Mouse (Mus musculus) regulatory T cell (primary cell): ENCODE measurements around the gene Rflnb.

ENCODE experiments used
- in situ Hi-C: fragments of 300-600 bp; cut with MboI, MseI; formaldehyde crosslinking; loops from one replicate; pipeline ENCODE4 v1.15.1; 2025; ENCODE audit warnings: high pct_unique_total_duplicates

The Rflnb gene

DNA sequence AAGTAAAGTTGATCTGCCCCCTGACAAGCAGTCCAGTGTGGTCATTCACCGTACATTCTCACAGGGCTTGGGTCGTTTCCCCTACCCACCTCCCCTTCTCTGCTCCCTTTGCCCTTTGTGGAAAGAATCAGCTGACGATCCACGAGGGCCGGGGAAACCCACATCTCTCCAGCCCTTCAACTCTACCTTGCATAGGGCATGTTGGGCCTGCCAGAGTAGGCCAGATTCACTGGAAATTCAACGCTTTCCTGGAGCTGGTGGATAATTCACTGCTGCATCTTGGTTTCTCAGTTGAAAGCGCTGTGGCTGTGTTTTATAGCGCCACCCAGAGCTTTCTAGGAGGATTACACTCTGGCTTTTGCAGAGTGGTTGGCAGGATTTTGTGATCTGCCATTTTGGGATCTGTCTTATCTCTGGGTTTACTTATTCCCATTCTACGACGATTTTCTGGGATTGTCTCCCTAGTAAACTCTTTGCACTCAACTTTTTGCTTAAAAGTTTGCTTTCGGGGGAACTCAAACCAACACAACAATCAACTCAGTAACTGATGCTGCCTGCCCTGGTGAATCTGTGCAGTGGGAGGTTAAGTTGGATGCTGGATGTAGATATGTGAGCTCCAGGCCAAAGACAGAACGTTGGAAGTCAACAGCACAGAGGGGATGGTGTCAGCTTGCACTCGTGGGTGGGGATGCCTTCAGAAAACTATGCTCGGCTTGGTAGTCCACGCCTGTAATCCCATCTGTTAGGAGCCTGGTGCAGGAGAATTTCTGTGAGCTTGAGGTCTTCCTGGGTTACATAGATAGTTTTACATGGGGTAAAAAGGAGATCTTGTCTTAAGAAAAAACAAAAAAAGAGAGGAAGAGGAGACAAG, 36.4 kb downstream of the Rflnb start:
- in situ Hi-C loops, result no loop called here

DNA sequence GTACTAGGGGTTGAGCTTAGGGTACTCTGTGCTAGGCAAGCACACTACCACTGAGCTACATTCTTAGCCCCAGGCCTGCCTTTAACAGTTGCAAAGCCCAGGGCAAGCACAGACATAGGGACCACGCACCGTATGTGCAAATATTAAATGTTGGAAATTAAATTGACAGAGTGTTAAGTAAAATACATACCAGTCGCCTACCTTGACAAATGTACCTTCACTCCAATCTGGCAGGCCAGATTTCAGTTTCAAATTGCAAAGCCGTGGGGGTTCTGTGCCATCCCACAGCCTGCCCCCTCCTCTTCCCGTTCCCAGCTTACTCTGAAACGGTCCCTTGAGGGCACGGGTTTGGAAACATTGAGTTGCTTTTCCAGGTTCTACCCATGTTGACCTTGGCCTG, 41.6 kb downstream of the Rflnb start:
- in situ Hi-C loops, result no loop called here

GRCm38 (mm10) chr11:75984581-75984980, 43.0 kb downstream of the Rflnb start:
- in situ Hi-C loops, result no loop called here

DNA sequence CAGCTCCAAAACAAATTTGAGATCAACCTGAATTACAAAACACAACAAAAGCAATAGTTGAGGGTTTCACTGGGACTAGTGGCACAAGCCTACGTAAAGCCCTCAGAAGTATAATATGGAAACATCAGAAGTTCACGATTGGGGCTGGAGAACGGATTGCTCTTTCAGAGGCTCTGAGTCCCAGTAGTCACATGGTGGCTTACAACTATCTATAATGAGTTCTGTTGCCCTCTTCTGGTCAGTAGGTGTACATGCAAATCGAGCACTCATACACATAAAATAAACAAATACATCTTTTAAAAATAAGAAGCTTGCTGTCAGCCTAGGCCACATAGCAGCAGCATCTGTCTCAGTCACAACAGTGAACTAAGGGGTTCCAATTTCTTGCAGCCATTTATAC, 44.4 kb downstream of the Rflnb start:
- in situ Hi-C loops, result no loop called here

- in situ Hi-C loops, result no loop called here
Measured at GRCm38 (mm10) chr11:75980413-75980812, 47.2 kb downstream of the Rflnb start.

- in situ Hi-C loops, result no loop called here
Measured at GRCm38 (mm10) chr11:75978051-75978450, 49.5 kb downstream of the Rflnb start.

GRCm38 (mm10) chr11:75976748-75977147, 50.8 kb downstream of the Rflnb start:
- in situ Hi-C loops, result no loop called here

- in situ Hi-C loops, result no loop called here
Measured at GRCm38 (mm10) chr11:75973988-75974387, 53.6 kb downstream of the Rflnb start.

DNA sequence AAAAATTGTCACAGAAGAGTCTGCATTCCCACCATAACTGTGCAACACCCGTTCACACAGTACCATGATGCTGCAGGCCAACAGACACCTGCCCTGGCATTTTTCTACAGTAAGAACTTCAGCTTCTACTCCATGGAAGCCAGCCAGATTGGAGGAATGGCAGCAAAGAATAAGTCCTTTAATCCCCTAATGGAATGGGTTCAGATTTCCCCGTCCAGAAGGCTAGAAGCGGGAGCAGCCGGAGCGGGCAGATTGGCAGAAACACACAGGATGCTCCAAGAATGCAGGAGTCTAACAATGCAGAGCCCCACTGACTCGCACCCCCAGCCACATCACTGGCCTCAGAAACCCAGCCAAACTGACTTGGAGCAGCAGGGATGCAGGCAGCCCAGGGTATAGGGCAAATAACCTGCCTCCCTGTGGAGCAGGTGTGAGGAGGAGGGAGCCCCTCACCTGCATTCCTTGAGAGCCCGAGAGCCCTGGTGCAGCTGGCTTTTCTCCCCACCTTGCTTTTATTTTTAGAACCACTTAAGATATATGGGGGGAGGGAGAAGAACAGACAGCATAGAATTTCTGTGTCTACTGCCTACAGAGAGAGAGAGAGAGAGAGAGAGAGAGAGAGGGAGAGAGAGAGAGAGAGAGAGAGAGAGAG, 54.5 kb downstream of the Rflnb start:
- in situ Hi-C loops, result no loop called here

DNA sequence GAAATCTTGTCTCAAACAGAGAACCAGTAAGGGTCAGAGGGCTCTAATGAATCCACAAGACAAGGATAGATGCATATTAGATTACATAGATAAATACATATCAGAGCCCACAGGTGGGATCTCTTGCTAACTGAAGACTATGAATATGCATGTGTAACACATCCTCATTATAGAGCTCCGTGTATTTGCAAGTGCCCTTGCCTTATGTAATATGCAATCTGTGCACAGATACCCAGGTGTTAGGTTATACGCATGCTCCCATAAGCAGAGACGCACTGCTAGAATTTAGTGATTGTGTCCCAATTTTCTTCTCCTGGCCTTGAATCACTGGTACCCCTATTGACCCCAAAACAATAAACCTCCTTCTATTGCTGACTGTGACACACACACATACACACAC, 55.4 kb downstream of the Rflnb start:
- in situ Hi-C loops, result no loop called here

DNA sequence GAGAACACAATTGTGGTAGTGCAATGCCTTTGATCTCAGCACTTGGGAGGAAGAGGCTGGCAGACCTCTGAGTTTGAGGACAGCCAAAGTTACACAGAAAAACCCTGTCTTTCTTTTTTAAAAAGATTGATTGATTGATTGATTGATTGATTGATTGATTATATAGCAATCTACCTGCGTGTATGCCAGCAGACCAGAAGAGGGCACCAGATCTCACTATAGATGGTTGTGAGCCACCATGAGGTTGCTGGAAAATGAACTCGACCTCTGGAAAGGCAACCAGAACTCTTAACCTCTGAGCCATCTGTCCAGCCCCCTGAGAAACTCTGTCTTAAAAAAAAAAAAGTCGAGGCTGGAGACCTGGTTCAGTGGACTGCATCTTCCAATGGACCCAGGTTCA, 57.0 kb downstream of the Rflnb start:
- in situ Hi-C loops, result no loop called here
